Mouse (Mus musculus): ENCODE results near the gene Ndufaf2. TPM values are rescaled to one million over a fixed set of nuclear protein-coding genes. Genes with fewer than 3 reads are reported as not detected.

The Ndufaf2 gene
- polyA plus RNA-seq, 1 experiment from 2014 or later: 57.1 TPM

DNA sequence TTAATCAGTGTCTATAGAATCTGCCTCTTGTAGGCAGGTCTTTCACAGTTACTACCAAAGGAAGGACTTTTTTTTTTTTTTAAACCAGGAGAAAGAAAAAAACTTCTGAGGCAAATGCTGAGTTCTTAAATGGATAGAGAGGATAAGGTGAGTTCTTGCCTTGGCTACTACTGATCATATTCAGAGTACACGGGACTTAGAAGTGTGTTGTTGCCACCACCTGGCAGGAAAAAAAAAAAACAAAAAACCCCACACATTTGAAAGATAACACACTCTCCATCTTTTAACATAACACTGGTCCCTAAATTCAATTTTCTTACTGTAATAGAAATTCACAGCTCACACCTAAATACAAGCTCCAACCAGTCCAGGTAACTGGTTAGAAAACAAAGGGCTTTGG, 30.5 kb downstream of the Ndufaf2 start:
- no peak overlapping the region for H3K4me3 ChIP-seq (replicated peaks; ENCODE audit: low read length)
- H3K4me1 ChIP-seq (ENCODE audit: control insufficient read depth, insufficient read depth, low read length): no peaks in the 10 kb centered on the region
- H3K9me3 ChIP-seq (replicated peaks; ENCODE audit: control insufficient read depth, low read length): no peaks in the 10 kb centered on the region
- ATAC-seq (ENCODE audit: insufficient read depth, low FRiP score): no peak
- no peak overlapping the region for H3K4me2 ChIP-seq (ENCODE audit: low read depth, low read length)
- no peak overlapping the region for H3K9ac ChIP-seq (ENCODE audit: low read length)
- H3K27ac ChIP-seq (ENCODE audit: low read length): no peak overlapping the region
- H3K27me3 ChIP-seq (ENCODE audit: control insufficient read depth, insufficient read depth, low read length): no peaks in the 10 kb centered on the region
- WGBS: 61% methylated on average over 1 of the region's 1 CpGs
- no peaks in the 10 kb centered on the region for H3K36me3 ChIP-seq (ENCODE audit: control insufficient read depth, insufficient read depth, low read length)

DNA sequence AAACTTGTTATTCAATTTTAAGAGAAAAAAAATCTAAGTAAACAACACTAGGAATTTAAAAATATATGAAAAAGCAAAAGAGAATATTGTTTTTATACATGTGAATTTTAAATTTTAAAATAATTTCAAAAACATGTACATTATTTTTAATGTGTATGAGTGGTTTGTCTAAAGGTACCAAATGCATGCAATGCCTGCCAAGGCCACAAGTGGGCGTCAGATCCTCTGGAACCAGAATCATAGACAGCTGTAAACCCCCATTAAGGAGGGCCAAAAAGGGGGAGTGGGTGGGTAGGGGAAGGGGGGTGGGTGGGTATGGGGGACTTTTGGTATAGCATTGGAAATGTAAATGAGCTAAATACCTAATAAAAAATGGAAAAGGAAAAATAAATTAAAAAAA, 31.3 kb downstream of the Ndufaf2 start:
- H3K27ac ChIP-seq (ENCODE audit: low read length): no peak overlapping the region
- H3K4me2 ChIP-seq (ENCODE audit: low read depth, low read length): no peak overlapping the region
- H3K4me3 ChIP-seq (replicated peaks; ENCODE audit: low read length): no peak overlapping the region
- no peaks in the 10 kb centered on the region for H3K36me3 ChIP-seq (ENCODE audit: control insufficient read depth, insufficient read depth, low read length)
- ATAC-seq (ENCODE audit: insufficient read depth, low FRiP score): no peak
- 7% methylated on average over 1 of the region's 1 CpGs for WGBS
- no peaks in the 10 kb centered on the region for H3K4me1 ChIP-seq (ENCODE audit: control insufficient read depth, insufficient read depth, low read length)
- no peak overlapping the region for H3K9ac ChIP-seq (ENCODE audit: low read length)
- no peaks in the 10 kb centered on the region for H3K27me3 ChIP-seq (ENCODE audit: control insufficient read depth, insufficient read depth, low read length)
- H3K9me3 ChIP-seq (replicated peaks; ENCODE audit: control insufficient read depth, low read length): no peaks in the 10 kb centered on the region

DNA sequence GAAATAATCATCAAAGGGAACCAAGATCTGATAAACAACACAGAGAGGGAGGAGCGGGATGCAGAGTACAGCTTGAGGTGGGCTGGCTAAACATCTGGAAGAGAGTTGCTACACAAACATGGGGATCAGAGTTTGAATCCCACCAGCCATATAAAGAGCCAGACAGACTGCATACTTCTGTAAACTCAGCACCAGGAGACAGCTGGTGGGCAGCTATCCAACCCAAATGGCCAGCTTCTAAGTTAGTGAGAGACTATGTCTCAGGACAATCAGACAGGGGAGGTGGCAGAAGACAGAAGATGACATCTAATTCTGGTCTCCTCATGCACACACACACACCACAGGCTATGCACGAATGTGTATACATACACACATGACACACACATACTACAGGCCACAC, 32.2 kb downstream of the Ndufaf2 start:
- Histone ChIP-seq H3K4me2 (ENCODE audit: low read depth, low read length) (no peak overlapping the region), H3K27ac (ENCODE audit: low read length) (no peak overlapping the region), H3K9ac (ENCODE audit: low read length) (no peak overlapping the region), H3K27me3 (ENCODE audit: control insufficient read depth, insufficient read depth, low read length) (no peaks in the 10 kb centered on the region), H3K4me3 (replicated peaks; ENCODE audit: low read length) (no peak overlapping the region), H3K36me3 (ENCODE audit: control insufficient read depth, insufficient read depth, low read length) (no peaks in the 10 kb centered on the region), H3K4me1 (ENCODE audit: control insufficient read depth, insufficient read depth, low read length) (no peaks in the 10 kb centered on the region), H3K9me3 (replicated peaks; ENCODE audit: control insufficient read depth, low read length) (no peaks in the 10 kb centered on the region)
- 82% methylated on average over 2 of the region's 2 CpGs for WGBS
- ATAC-seq (ENCODE audit: insufficient read depth, low FRiP score): no peak

DNA sequence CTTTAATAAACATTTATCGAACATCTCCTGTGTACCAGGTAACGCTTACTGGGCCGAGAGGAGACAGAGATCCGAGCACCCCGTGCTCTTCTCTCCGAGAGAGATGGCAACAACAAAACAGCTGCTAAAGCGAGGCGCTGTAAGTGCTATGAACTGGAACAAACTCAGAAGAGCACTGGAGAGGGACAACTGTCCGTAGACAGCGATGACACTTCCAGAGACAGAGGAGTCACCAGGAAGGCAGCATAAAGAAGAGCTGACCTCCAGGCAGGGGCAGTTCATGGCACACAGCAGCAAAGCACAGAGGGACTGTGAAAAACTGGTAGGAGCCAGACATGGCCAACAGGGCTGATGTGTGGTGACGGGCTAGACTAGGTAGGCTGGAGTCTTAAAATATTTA, 34.3 kb downstream of the Ndufaf2 start:
- WGBS: 83% methylated on average over 11 of the region's 11 CpGs
- no peak for ATAC-seq (ENCODE audit: insufficient read depth, low FRiP score)
- H3K4me1 ChIP-seq (ENCODE audit: control insufficient read depth, insufficient read depth, low read length): 0 out of 2 replicates have a peak, but pooled peaks cover 5% of the 10 kb centered on the region

DNA sequence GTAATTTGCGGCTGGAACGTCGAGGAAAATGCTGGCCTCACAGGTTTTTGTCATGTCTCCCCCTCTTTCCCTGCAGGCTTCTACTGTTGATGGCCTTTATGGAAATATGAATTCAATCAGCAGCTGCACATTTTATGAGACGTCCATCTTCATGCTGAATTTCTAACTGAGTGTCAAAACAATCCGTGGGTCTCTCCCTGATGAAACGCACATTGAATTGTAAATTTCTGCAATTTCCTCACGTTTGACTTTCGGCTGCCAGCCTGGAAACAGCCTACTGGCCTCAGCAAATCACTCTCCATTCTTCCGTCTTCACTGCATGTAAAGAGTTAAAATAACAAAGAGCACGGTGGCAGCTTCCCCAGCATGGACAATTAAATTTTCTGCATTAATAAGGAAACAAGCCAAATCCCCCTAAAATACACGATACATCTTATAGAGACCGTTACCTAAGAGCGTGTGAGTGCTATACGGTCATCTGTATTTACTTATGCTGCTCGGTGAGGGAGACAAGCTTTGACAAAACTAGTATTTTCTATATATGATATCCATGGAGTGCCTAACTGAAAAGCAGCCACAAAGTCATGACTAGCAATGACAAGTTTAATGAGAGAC, 35.2 kb downstream of the Ndufaf2 start:
- Histone ChIP-seq H3K27ac (ENCODE audit: low read length) (no peak overlapping the region), H3K4me1 (ENCODE audit: control insufficient read depth, insufficient read depth, low read length) (0 out of 2 replicates have a peak, but pooled peaks cover 5% of the 10 kb centered on the region), H3K36me3 (ENCODE audit: control insufficient read depth, insufficient read depth, low read length) (no peaks in the 10 kb centered on the region), H3K9me3 (replicated peaks; ENCODE audit: control insufficient read depth, low read length) (no peaks in the 10 kb centered on the region), H3K4me2 (ENCODE audit: low read depth, low read length) (no peak overlapping the region), H3K4me3 (replicated peaks; ENCODE audit: low read length) (no peak overlapping the region), H3K27me3 (ENCODE audit: control insufficient read depth, insufficient read depth, low read length) (no peaks in the 10 kb centered on the region), H3K9ac (ENCODE audit: low read length) (no peak overlapping the region)
- no peak for ATAC-seq (ENCODE audit: insufficient read depth, low FRiP score)
- 51% methylated on average over 15 of the region's 15 CpGs for WGBS

More for the DNA sequence above, 34.3 kb downstream of the Ndufaf2 start:
- H3K36me3 ChIP-seq (ENCODE audit: control insufficient read depth, insufficient read depth, low read length): no peaks in the 10 kb centered on the region
- H3K27ac ChIP-seq (ENCODE audit: low read length): no peak overlapping the region
- no peaks in the 10 kb centered on the region for H3K9me3 ChIP-seq (replicated peaks; ENCODE audit: control insufficient read depth, low read length)
- H3K4me3 ChIP-seq (replicated peaks; ENCODE audit: low read length): no peak overlapping the region
- H3K9ac ChIP-seq (ENCODE audit: low read length): no peak overlapping the region
- no peak overlapping the region for H3K4me2 ChIP-seq (ENCODE audit: low read depth, low read length)
- no peaks in the 10 kb centered on the region for H3K27me3 ChIP-seq (ENCODE audit: control insufficient read depth, insufficient read depth, low read length)

DNA sequence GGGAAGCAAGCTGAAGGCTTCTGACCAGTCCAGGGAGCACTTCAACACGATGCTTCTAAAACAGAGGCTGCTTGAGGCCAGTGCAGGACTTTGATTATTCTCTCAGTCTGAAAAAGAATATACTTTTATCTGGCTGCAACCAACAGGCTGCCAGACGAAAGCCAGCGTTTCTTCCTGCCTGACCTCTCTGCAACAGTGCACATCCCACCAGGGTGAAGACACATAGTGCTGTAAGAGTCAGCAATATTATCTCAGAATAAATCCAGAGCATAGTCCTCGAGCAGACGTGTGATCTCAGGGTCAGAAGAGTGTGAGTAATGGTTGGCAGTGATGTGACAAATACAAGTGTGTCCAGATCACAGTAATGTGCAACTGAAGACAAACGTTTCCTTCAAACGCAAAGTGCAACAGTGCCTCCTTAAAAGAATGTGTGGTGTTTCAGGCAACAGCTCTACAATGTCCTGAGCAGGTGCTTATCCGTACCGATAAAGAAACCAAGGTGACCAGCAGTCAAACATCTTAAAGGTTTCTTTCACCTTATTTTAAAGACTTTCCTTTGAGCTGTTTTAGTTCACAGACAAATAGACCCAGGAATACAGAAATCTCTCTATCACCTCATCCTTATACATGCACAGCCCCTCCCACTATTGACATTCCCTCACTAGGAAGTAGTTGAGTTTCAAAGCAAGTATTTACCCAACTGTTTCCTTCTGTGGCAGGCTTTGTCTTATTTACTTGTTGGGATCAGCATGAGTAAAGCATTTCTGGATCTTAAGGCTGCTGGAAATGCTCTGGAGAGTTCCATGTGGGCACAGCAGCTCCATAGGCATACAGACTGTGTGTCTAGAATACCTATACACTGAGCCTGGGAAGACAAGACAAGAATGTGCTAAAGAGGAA, 38.8 kb downstream of the Ndufaf2 start:
- Histone ChIP-seq H3K4me3 (replicated peaks; ENCODE audit: low read length) (no peak overlapping the region), H3K27me3 (ENCODE audit: control insufficient read depth, insufficient read depth, low read length) (no peaks in the 10 kb centered on the region), H3K9ac (ENCODE audit: low read length) (no peak overlapping the region), H3K9me3 (replicated peaks; ENCODE audit: control insufficient read depth, low read length) (no peaks in the 10 kb centered on the region), H3K4me1 (ENCODE audit: control insufficient read depth, insufficient read depth, low read length) (0 out of 2 replicates have a peak, but pooled peaks cover 8% of the 10 kb centered on the region), H3K27ac (ENCODE audit: low read length) (no peak overlapping the region; the same call in 1 of the 2 replicates), H3K36me3 (ENCODE audit: control insufficient read depth, insufficient read depth, low read length) (no peaks in the 10 kb centered on the region), H3K4me2 (ENCODE audit: low read depth, low read length) (no peak overlapping the region)
- no peak for ATAC-seq (ENCODE audit: insufficient read depth, low FRiP score)
- WGBS: 46% methylated on average over 9 of the region's 9 CpGs

DNA sequence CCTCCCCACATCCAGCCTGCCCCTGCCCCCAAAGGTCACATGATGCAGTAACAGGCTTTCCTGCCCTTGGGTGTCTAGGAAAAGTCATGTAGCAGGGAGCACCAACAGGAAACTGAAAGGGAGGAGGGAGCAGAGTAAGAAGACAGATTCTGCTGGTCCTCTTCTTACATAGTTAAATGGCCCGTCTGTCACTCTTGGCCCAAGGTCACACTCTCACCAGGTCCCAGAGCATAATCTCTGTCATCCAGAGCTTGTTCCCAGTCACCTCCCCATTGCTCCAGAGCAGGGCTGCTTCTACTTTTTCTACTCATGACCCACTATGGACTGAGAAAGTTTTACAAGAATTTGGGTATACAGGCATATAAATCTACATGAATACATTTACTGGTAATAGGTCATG, 40.2 kb downstream of the Ndufaf2 start:
- Histone ChIP-seq H3K36me3 (ENCODE audit: control insufficient read depth, insufficient read depth, low read length) (no peaks in the 10 kb centered on the region), H3K4me3 (replicated peaks; ENCODE audit: low read length) (no peak overlapping the region), H3K9me3 (replicated peaks; ENCODE audit: control insufficient read depth, low read length) (no peaks in the 10 kb centered on the region), H3K4me1 (ENCODE audit: control insufficient read depth, insufficient read depth, low read length) (0 out of 2 replicates have a peak, but pooled peaks cover 8% of the 10 kb centered on the region), H3K27ac (ENCODE audit: low read length) (no peak overlapping the region), H3K9ac (ENCODE audit: low read length) (no peak overlapping the region), H3K4me2 (ENCODE audit: low read depth, low read length) (no peak overlapping the region), H3K27me3 (ENCODE audit: control insufficient read depth, insufficient read depth, low read length) (no peaks in the 10 kb centered on the region)
- no peak for ATAC-seq (ENCODE audit: insufficient read depth, low FRiP score)
- 75% methylated on average over 1 of the region's 1 CpGs for WGBS

DNA sequence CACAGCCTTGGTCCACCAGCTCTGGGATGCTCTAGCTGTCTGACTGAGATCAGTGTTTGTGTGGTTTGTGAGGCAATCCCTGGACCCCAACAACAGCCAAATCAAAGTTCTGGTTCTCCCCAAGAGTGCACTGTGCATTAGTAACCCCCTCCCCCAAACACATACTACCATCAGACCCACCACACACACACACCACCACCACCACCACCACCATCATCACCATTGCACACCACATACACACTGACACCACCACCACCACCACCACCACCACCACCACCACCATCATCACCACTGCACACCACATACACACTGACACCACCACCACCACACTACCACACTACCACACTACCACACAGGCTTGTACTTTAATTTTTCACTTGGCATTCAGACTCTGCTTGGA, 40.8 kb downstream of the Ndufaf2 start:
- Histone ChIP-seq H3K27ac (ENCODE audit: low read length) (no peak overlapping the region), H3K4me1 (ENCODE audit: control insufficient read depth, insufficient read depth, low read length) (0 out of 2 replicates have a peak, but pooled peaks cover 8% of the 10 kb centered on the region), H3K9ac (ENCODE audit: low read length) (no peak overlapping the region), H3K9me3 (replicated peaks; ENCODE audit: control insufficient read depth, low read length) (no peaks in the 10 kb centered on the region), H3K4me3 (replicated peaks; ENCODE audit: low read length) (no peak overlapping the region), H3K4me2 (ENCODE audit: low read depth, low read length) (no peak overlapping the region), H3K27me3 (ENCODE audit: control insufficient read depth, insufficient read depth, low read length) (no peaks in the 10 kb centered on the region), H3K36me3 (ENCODE audit: control insufficient read depth, insufficient read depth, low read length) (no peaks in the 10 kb centered on the region)
- ATAC-seq (ENCODE audit: insufficient read depth, low FRiP score): no peak

DNA sequence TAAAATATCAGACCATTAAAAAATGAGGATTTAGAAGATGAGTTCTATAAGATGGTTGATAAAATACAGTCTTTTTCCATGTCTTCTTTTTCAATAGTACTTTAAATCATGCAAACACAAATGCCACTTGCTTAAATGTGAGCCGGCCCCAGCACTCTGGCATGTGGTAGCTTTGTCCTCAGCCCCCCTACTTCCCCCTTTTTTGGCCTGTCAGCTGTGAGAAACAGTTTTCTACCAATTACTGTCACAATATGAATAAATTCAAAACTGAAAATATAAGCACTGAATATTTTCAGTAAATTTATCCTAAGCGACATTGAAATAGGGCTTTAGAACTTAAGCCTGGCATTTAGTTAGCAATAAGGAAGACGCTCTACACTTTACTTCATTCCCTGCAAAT, 44.2 kb downstream of the Ndufaf2 start:
- ATAC-seq (ENCODE audit: insufficient read depth, low FRiP score): no peak
- Histone ChIP-seq H3K9me3 (replicated peaks; ENCODE audit: control insufficient read depth, low read length) (no peaks in the 10 kb centered on the region), H3K4me1 (ENCODE audit: control insufficient read depth, insufficient read depth, low read length) (0 out of 2 replicates have a peak, but pooled peaks cover 2% of the 10 kb centered on the region), H3K27me3 (ENCODE audit: control insufficient read depth, insufficient read depth, low read length) (no peaks in the 10 kb centered on the region), H3K27ac (ENCODE audit: low read length) (no peak overlapping the region), H3K4me3 (replicated peaks; ENCODE audit: low read length) (no peak overlapping the region), H3K9ac (ENCODE audit: low read length) (no peak overlapping the region), H3K36me3 (ENCODE audit: control insufficient read depth, insufficient read depth, low read length) (no peaks in the 10 kb centered on the region), H3K4me2 (ENCODE audit: low read depth, low read length) (no peak overlapping the region)
- WGBS: 59% methylated on average over 3 of the region's 3 CpGs
